Mouse (Mus musculus) adrenal gland, adult (tissue): Measurements from ENCODE around the gene Hist2h2be.

Experiments used
- DNase-seq, 2 experiments: peaks; one replicate each; pipeline ENCODE4 v3.0.0; 2022 to 2023; ENCODE audit warnings: low spot score in 1 of 2; ENCODE audit not compliant: inconsistent age in 2 of 2

Gene Hist2h2be

DNA sequence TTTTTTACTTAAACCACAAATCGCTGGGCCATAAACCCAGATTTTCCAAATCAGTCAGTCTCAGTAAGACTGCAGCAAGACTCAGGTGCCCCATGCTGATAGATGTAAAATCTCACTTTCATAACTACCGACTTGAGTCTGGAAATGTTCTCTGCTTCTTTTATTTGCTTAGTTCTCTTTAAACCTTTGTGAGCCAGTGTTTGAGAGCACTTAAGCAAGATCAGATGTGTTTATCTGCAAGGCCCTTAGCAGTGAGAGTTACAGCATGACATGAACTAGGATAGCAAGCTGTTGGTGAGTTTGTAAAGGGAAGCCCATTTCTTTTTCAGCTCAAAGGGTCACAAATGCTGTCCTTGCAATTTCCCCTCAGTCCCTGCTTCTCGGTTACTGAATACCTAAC is 36.3 kb downstream of the Hist2h2be start:
- DNase-seq = no peak

DNA sequence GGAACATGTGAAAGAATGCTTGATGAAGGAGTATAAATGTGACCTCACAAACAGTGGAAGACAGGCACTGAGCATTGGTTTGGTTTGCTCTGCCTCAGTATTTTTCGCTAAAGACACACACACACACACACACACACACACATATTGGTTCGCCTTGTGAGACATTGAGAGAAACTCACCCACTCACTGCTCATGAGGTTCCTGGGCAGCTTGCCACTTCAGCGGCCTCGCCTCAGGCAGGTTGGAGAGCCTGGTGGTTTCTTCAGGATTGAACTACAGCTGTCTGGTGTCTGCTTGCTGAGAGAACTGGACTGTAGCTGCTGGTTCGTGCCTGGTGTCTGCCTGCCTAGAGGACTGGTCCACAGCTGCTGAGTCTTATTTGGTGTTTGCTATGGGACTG is 39.3 kb downstream of the Hist2h2be start:
- no peak for DNase-seq

DNA sequence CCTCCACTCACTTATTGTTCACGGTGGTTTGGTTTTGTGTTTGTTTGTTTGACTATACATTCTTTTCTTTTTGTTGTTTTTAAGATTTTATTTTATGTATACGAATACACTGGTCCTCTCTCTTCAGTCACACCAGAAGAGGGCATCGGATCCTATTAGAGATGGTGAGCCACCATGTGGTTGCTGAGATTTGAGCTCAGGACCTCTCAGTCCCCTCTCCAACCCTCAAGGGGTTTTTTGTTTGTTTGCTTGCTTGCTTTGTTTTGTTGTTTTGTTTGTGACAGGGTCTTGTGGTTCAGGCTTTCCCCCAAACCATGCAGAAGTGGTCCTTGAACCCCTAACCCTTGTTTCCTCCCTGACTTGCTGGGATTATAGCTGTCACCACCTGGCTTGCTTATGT is 40.7 kb downstream of the Hist2h2be start:
- DNase-seq = peak in 1 of 2 experiments; percentile 52

DNA sequence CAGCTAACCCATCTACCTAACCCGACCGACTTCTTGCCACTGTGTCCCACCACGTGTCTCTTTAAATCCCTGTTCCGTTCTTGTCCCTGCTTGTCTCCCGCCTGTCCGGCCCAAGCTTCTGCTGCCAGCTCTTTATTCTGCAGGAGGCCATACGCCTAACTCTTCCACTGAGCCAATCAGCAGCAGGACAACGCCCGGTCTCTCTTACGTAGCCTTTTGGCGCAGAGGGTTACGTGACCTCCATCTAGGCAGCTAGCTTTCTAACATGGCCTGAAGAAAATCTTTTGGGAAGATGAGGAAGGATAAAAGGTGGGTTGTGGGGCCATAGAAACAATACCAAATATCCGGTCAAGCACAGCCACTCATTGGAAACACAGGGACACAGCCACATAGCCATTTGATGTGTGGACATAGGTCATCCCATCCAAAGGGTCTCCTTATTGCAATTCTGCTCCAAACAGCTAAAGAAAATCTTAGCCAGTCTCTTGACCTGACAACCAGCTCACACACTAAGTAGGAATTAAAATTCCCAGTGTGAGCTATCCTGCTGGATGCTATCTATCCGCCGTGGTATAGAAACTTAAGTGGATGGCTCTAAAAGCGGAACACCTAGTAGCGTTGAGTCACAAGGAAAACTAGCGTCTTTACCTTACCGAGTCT is 41.4 kb downstream of the Hist2h2be start:
- peak; percentile 91 to 96 for DNase-seq

DNA sequence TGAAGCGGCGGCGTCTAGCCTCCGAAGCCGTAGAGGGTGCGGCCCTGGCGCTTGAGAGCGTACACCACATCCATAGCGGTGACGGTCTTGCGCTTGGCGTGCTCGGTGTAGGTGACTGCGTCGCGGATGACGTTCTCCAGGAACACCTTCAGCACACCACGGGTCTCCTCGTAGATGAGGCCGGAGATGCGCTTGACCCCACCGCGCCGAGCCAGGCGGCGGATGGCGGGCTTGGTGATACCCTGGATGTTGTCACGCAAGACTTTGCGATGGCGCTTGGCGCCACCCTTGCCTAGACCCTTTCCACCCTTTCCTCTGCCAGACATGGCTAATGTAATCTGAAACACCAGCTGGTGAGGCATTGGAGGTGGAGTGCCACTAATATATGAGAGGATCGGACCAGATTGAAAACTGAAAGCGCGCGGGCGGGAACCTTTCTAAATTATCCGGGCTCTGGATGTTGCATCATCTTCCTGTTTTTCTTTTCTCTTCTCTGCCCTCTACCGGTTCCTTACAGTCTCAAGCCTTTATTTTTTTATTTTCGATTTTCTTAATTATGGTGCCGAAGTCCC is 42.1 kb downstream of the Hist2h2be start, which contains the start of gene Hist2h4:
Gene Hist2h4 (minus strand): TSS at position 333 of the 572 bp plus-strand sequence.
- DNase-seq = peak; percentile 96 to 99

DNA sequence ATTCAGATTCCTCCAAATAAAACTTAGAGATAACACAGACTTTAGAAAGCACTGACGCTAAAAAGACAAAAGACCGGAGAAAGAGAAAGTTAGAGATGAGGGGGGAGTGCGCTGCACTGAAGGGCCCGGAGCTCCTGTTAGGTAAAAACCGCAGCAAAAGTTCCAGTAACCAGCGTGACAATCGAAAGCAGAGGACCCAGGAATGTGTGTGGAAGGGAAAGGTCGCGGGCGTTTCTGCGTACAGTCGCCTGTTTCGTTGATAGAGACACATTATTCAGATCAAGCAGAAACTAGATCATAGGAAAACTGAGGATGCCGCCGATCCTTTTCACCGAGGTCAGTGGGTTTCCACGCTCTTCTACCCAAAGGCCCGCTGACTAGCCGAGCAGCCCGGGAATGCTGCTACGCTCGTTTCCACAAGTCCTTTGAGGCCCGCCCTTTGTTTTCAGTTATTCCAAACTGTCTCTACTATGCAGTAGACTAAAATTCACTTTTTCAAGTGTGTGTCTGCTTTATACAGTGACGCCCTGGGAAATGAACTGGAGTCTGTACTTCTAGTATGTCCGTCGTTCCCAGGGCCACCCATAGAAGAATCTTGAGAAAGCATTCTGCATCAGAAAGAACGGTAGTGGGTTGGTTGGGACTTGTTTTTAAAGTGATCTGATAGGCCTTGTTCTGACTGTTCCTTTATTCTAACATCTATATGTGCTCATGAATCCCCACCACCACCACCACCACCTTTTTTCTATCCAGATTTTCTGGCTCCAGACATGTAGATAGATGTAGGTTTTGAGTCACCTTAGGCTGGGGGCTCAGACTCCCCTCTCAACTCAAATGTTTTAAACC is 42.9 kb downstream of the Hist2h2be start:
- DNase-seq = peak in 1 of 2 experiments; percentile 70

DNA sequence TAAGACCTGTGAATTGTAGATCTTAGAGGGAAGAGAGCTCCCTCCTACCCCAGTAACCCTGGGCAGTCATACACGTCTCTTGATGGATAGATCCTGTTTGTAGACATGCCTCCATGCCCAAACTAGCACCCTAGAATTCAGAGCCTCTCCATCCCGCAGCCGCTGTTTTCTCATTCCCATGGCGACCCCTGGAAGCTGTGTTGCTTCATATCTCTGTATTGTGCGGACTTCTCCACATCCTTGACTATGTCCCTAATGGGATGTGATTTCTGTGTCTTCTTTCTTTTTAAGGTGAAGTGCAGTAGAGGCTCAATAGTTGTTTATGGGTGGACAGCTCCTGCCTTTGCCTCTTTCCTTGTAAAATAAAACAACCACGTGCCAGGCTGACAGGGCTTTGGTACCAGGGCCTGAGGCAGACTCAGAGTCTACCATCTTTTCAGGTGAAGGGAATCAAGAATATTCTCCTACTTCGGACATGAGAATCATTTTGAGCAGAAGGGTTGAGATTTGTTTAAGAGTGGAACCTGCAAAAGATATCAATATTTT is 43.6 kb downstream of the Hist2h2be start:
- DNase-seq = no peak

DNA sequence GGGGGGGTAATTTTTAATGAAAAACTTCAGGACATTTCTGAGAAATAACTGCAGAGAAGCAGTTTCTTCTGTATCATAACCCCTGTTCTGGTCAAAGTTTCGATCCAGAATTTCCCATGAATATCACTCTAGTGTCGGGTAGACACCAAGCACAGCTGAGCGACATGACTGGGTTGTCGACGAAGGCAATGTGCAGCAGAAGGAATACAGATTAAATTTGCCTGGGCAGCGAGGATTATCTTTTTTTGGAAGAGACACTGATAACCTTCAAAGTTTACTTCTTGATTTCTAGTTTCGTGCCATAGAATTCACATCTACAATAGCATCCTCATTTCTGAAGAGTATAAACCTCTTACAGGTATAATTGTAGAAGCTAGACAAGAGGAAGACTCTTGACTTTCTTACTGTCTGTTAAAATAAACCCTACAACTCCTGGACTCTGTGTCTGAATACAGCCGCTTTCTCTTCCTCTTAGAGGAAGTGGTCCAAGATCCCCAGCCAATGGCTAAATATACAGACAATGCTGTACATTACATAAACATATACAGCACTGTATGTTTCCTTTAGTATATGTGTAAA is 45.3 kb downstream of the Hist2h2be start:
- DNase-seq = no peak

DNA sequence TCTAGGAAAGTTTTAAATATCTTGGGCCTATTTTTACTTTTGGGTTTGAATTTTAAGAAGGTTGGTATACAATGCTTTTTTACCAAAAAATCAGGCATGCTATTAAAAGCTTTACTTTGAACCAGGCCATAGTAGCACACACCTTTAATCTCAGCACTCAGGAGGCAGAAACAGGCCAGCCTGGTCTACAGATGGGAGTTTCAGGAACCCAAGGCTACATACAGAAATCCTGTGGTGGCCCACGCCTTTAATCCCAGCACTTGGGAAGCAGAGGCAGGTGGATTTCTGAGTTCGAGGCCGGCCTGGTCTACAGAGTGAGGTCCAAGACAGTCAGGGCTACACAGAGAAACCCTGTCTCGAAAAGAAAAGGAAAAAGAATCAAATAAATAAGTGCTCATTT is 46.6 kb downstream of the Hist2h2be start:
- peak in 1 of 2 experiments; percentile 57 for DNase-seq

DNA sequence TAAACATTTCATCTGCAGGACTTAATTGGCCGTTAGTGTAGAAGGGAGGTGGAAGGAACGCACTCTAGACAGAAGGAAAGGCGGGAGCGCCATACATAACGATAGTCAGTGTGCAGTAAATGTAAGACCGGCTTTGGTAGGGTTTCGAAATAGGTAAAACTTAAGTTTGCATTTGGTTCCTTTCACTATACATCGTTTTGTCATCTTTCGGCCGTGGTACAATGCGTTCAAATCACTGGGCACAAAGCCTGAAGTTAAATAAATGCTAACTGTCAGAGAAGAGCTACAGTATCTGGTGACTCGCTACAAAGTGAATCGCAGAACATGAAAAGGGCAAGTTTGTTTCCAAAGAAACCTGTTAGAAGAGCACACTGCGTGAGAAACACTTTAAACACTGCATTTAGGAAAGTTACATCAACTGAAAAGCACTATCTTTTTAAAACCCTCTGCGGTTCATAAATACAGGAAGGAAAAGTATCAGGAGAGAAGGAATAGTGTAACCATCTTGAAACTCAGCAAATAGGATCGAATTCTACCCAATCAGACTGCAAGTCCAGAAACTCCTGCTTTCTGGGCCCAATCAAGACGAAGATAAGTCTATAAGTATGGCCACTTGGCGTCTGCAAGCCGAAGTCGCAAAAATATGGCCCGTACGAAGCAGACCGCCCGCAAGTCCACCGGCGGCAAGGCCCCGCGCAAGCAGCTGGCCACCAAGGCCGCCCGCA is 47.3 kb downstream of the Hist2h2be start, which contains the start of gene Hist2h3b:
Gene Hist2h3b (plus strand): TSS at position 604 of the 725 bp plus-strand sequence.
- peak; percentile 88 to 95 for DNase-seq

DNA sequence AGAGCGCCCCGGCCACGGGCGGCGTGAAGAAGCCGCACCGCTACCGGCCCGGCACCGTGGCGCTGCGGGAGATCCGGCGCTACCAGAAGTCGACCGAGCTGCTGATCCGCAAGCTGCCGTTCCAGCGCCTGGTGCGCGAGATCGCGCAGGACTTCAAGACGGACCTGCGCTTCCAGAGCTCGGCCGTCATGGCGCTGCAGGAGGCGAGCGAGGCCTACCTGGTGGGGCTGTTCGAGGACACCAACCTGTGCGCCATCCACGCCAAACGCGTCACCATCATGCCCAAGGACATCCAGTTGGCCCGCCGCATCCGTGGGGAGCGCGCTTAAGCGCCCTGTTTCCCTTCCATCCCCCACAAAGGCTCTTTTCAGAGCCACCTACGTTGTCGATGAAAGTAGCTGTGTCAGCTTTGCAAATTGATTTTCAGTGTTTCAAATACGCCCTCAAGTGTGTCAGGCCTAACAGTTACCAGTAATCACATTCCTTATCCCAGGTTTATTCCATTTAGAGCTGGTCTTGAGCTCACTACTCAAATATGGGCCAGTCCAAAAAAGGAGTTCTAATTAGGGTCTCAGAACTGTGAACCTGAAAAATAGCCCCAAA is 48.0 kb downstream of the Hist2h2be start:
- peak in 1 of 2 experiments; percentile 51 for DNase-seq

DNA sequence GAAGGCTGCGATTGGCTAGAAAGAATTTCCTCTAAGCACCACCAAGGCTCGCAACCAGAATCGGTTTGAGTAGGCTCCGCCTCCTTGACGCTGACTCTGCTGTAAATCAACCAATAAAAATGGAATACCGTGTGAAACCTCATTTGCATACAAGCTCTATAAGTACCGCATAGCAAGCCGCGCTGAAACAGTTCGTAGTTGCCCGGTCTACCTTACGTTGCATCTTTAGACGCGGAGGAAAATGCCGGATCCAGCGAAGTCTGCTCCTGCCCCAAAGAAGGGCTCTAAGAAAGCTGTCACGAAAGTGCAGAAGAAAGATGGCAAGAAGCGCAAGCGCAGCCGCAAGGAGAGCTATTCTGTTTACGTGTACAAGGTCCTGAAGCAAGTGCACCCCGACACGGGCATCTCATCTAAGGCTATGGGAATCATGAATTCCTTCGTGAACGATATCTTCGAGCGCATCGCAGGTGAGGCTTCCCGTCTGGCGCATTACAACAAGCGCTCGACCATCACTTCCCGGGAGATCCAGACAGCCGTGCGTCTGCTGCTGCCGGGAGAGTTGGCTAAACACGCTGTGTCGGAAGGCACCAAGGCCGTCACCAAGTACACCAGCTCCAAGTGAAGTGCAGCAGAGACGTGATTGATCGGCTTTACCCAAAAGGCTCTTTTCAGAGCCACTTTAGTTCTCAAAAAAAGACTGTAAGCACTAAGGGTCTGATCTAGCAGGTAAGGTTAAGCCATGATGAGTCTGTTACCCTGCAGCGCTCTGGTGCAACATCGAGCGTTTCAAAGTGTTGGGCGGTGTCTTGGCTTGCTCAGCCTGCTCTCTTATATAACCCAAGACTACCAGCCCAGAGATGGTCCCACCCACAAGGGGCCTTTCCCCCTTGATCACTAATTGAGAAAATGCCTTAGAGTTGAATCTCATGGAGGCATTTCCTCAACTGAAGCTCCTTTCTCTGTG is 48.9 kb downstream of the Hist2h2be start, which contains the start of gene Hist2h2bb:
Gene Hist2h2bb (plus strand): TSS at position 242 of the 964 bp plus-strand sequence.
- DNase-seq = peak; percentile 93 to 97
